Mouse (Mus musculus): ENCODE results near the gene Kcnip2. TPM values are rescaled to one million over a fixed set of nuclear protein-coding genes. Genes with fewer than 3 reads are reported as not detected.

Kcnip2 gene
- polyA plus RNA-seq, 2 experiments from 2014 or later = 17.3 to 17.4 TPM

Other genes starting within 250 kb of the Kcnip2 start
- 10 to 100 TPM; 11.4 to 15.5 TPM for gene Fbxw4, start 155.7 kb downstream of the Kcnip2 start, polyA plus RNA-seq (2017; shearing (Covaris generic))
- not detected for gene Fgf8, start 73.1 kb downstream of the Kcnip2 start, polyA plus RNA-seq (2017; shearing (Covaris generic))
- 10 to 100 TPM; 11.9 to 37.1 TPM for gene Npm3, start 66.5 kb downstream of the Kcnip2 start, polyA plus RNA-seq (2017; shearing (Covaris generic))
- 100 to 1,000 TPM; 191 to 247 TPM for gene Mgea5, start 32.2 kb downstream of the Kcnip2 start, polyA plus RNA-seq (2017; shearing (Covaris generic))
- 10 to 100 TPM in 1 of 2 experiments, 1 to 10 TPM in 1; 9.1 to 12.8 TPM for gene Armh3, start 182.4 kb upstream of the Kcnip2 start, polyA plus RNA-seq (2017; shearing (Covaris generic))
- gene Hps6, start 187.4 kb upstream of the Kcnip2 start, polyA plus RNA-seq (2017; shearing (Covaris generic)) = 1 to 10 TPM; 2.6 to 4.7 TPM
- 10 to 100 TPM; 20.3 to 20.4 TPM for gene Pprc1, start 228.8 kb upstream of the Kcnip2 start, polyA plus RNA-seq (2017; shearing (Covaris generic))
- 10 to 100 TPM; 43.6 to 47.2 TPM for gene Ldb1, start 229.2 kb upstream of the Kcnip2 start, polyA plus RNA-seq (2017; shearing (Covaris generic))

All from CD4-positive, CD25-positive, alpha-beta regulatory T cell, adult 4 months (primary cell).